Mouse (Mus musculus): ENCODE data around the gene Shbg.
"Not testable (repeated sequence)": the region's sequence is repeated elsewhere in the genome, so short reads cannot be mapped to it uniquely, and the experiment has no call there.

The Shbg gene

GRCm38 (mm10) chr11:69632284-69633089 is 14.8 kb upstream of the Shbg start, which contains the start of gene Fxr2:
Gene Fxr2, plus strand, starts transcription at chr11:69632990.
- in situ Hi-C loops (cut with MboI, MseI), result no loop called here

- in situ Hi-C loops (cut with MboI, MseI), result no loop called here
Measured at GRCm38 (mm10) chr11:69629802-69630201, 12.1 kb upstream of the Shbg start.

GRCm38 (mm10) chr11:69628286-69628685 is 10.6 kb upstream of the Shbg start:
- in situ Hi-C loops (cut with MboI, MseI), result no loop called here

- in situ Hi-C loops (cut with MboI, MseI), result not testable (repeated sequence)
Measured at GRCm38 (mm10) chr11:69624339-69624738, 6.6 kb upstream of the Shbg start.

- in situ Hi-C loops (cut with MboI, MseI), result no loop called here
Measured at GRCm38 (mm10) chr11:69623006-69623405, 5.3 kb upstream of the Shbg start.

GRCm38 (mm10) chr11:69622406-69622805 is 4.7 kb upstream of the Shbg start:
- in situ Hi-C loops (cut with MboI, MseI), result no loop called here

GRCm38 (mm10) chr11:69621571-69622268 is 4.0 kb upstream of the Shbg start, which contains the start of gene Sat2:
Gene Sat2, plus strand, starts transcription at chr11:69622024.
- in situ Hi-C loops (cut with MboI, MseI), result no loop called here

- in situ Hi-C loops (cut with MboI, MseI), result no loop called here
Measured at GRCm38 (mm10) chr11:69620394-69621081, 2.8 kb upstream of the Shbg start.

GRCm38 (mm10) chr11:69616781-69617180 is 924 bp downstream of the Shbg start:
- in situ Hi-C loops (cut with MboI, MseI), result no loop called here

GRCm38 (mm10) chr11:69614257-69614588 is 3.5 kb downstream of the Shbg start:
- in situ Hi-C loops (cut with MboI, MseI), result not testable (repeated sequence)

- in situ Hi-C loops (cut with MboI, MseI), result no loop called here
Measured at GRCm38 (mm10) chr11:69613553-69614256, 4.0 kb downstream of the Shbg start.

GRCm38 (mm10) chr11:69610899-69611298 is 6.8 kb downstream of the Shbg start:
- in situ Hi-C loops (cut with MboI, MseI), result no loop called here

GRCm38 (mm10) chr11:69609416-69609815 is 8.3 kb downstream of the Shbg start:
- in situ Hi-C loops (cut with MboI, MseI), result no loop called here

- in situ Hi-C loops (cut with MboI, MseI), result no loop called here
Measured at GRCm38 (mm10) chr11:69608525-69608924, 9.2 kb downstream of the Shbg start.

- in situ Hi-C loops (cut with MboI, MseI), result no loop called here
Measured at GRCm38 (mm10) chr11:69606832-69607231, 10.9 kb downstream of the Shbg start.

GRCm38 (mm10) chr11:69606491-69606795 is 11.3 kb downstream of the Shbg start:
- in situ Hi-C loops (cut with MboI, MseI), result no loop called here

GRCm38 (mm10) chr11:69605726-69606490 is 11.8 kb downstream of the Shbg start, which contains the start of gene Atp1b2:
Gene Atp1b2, minus strand, starts transcription at chr11:69605942.
- in situ Hi-C loops (cut with MboI, MseI), result no loop called here

- in situ Hi-C loops (cut with MboI, MseI), result no loop called here
Measured at GRCm38 (mm10) chr11:69604795-69605664, 12.7 kb downstream of the Shbg start.

GRCm38 (mm10) chr11:69604347-69604746 is 13.4 kb downstream of the Shbg start:
- in situ Hi-C loops (cut with MboI, MseI), result no loop called here

GRCm38 (mm10) chr11:69603516-69603915 is 14.2 kb downstream of the Shbg start:
- in situ Hi-C loops (cut with MboI, MseI), result no loop called here
